Mouse (Mus musculus) embryonic facial prominence, embryonic 10.5 days (tissue): ENCODE measurements around the gene Mrpl17. TPM values are rescaled to one million over a fixed set of nuclear protein-coding genes. Genes with fewer than 3 reads are reported as not detected.

ENCODE experiments used
- DNase-seq: peaks from one replicate; pipeline ENCODE4 v3.0.0-alpha.2; 2017; ENCODE audit warnings: low spot score
- H3K27ac ChIP-seq: fragments of 300-500 bp; sonication (generic); replicated peaks from 2 replicates; pipeline ENCODE4 v1.5.1; 2016; ENCODE audit warnings: mild to moderate bottlenecking
- H3K27me3 ChIP-seq: fragments of 300-500 bp; sonication (generic); replicated peaks from 2 replicates; pipeline ENCODE4 v1.6.1; 2016; ENCODE audit warnings: low read depth, mild to moderate bottlenecking; ENCODE audit not compliant: poor library complexity, severe bottlenecking
- H3K36me3 ChIP-seq: fragments of 300-500 bp; sonication (generic); replicated peaks from 2 replicates; pipeline ENCODE4 v1.6.1; 2016; ENCODE audit warnings: mild to moderate bottlenecking, moderate library complexity
- H3K4me1 ChIP-seq: fragments of 300-500 bp; sonication (generic); 2 replicates; pipeline ENCODE4 v1.6.1; 2016
- H3K4me3 ChIP-seq: fragments of 300-500 bp; sonication (generic); 2 replicates; pipeline ENCODE4 v1.5.1; 2016; ENCODE audit warnings: mild to moderate bottlenecking, moderate library complexity
- H3K9me3 ChIP-seq: fragments of 300-500 bp; sonication (generic); 2 replicates; pipeline ENCODE4 v1.6.1; 2016; ENCODE audit warnings: mild to moderate bottlenecking
- WGBS: fragments of 180-500 bp; shearing (Covaris S2); methylation state at CpG from one replicate; pipeline ENCODE4 v1.1.7; 2016; 5-methylcytosine and 5-hydroxymethylcytosine counted together
- polyA plus RNA-seq: library from polyadenylated mRNA; unstranded; fragments of >200 nt; fragmentation: Nextera tagmentation; extraction: Ambion mirVana; gene quantifications from 2 replicates; pipeline ENCODE4 v1.2.1, GENCODE M21; 2016

Gene Mrpl17
- polyA plus RNA-seq, 1 experiment from 2014 or later = 340 TPM

DNA sequence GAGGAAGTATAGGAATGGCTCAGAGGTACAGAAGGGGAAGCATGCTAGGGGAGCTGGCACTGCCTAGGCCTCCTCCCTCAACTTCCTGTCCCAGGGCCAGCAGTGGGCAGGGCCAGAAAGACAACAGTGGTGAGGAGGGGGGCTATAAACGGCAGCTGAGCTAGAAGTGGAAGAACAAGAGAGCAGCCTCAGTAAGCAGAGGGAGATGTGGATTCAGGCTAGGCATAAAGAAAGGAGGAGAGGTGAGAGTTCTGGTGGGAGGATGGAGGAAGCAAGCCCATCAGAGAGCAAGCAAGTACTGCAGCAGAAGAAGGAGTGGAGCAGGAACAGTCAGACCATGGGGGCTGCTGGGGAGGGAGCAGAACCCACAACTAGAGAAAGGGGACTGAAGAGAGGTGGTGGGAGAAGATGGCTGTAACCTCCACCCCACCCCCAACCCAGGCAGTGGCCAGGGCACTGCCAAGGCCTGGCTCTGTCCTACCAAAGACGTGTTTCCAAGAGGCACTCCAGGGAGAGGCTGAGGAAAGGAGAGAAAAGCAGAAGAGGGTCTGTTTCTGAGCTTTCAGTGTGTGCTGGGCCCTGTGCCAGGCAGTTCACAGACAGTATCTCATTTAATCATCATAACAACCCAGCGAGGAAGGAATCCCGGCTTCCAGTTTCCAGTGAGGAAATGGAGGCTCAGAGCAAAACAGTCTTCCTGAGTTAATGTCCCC is 32.2 kb downstream of the Mrpl17 start:
- Histone ChIP-seq H3K27ac (peak overlapping the region; percentile 91), H3K36me3 (peaks cover 87% of the 10 kb centered on the region), H3K27me3 (no peaks in the 10 kb centered on the region), H3K4me3 (peak overlapping the region; percentile 52), H3K9me3 (no peaks in the 10 kb centered on the region), H3K4me1 (peaks cover 52% of the 10 kb centered on the region)
- peak; percentile 26 for DNase-seq
- WGBS = 32% methylated on average over 4 of the region's 4 CpGs

DNA sequence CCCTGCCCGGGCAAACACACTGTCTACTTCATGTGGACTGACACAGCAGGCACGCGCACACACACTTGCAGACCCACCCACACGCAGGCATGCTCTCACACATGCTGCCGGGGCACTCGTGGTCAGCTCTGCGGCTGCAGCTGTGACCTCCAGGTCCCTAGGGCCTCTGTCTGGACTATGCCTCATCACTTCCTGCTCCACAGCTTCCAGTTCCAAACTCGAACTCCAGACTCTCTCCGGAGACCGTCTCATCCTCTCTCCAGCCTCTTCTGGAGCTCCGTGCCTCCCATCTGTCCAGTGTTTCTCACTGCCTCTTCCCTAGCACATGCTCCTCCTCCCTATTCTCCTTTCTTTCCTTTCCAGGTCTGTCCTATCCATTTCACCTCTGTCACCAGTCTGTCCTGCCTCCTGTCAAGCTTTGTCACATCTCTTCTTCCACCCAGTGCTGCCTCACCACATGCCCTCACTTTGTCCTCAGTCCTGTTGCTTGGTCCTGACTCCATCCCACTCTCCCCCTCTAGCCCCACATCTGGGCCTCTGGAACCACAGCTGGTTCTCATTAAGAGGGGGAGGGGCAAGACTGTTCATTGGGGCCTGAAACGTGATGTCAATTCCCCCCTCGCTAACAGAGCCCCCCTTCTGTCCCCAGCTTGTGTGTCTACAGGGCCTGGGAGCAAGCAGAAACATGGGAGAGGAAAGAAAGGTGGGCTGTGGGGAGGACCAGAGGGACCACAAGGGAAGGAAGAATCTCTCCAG is 32.9 kb downstream of the Mrpl17 start:
- Histone ChIP-seq H3K27ac (peak overlapping the region; percentile 91), H3K4me3 (peak overlapping the region; percentile 52), H3K36me3 (peaks cover 85% of the 10 kb centered on the region), H3K27me3 (no peaks in the 10 kb centered on the region), H3K9me3 (no peaks in the 10 kb centered on the region), H3K4me1 (peaks cover 44% of the 10 kb centered on the region)
- 28% methylated on average over 13 of the region's 13 CpGs for WGBS
- DNase-seq = peak; percentile 91

DNA sequence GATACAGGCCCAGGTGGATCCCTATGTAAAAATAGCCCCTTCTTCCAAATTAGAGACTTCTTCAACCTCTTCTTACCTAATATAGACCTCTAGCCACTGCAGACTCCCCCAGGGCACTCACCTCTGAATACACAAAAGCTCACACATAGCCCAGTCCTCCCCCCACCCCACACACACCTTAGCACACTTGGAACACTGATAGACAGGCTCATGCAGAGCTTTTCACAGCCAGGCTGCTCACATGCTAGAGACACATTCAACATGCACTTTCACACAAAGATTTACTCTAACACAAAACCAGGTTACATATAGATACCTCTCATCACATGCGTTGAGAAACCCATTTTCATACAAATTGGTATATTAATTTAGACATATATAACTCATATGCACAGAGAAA is 33.6 kb downstream of the Mrpl17 start:
- DNase-seq = no peak
- Histone ChIP-seq H3K4me1 (peaks cover 41% of the 10 kb centered on the region), H3K27ac (peak overlapping the region; percentile 91), H3K27me3 (no peaks in the 10 kb centered on the region), H3K9me3 (no peaks in the 10 kb centered on the region), H3K4me3 (peak overlapping the region; percentile 52), H3K36me3 (peaks cover 85% of the 10 kb centered on the region)
- WGBS = 80% methylated on average over 1 of the region's 1 CpGs

DNA sequence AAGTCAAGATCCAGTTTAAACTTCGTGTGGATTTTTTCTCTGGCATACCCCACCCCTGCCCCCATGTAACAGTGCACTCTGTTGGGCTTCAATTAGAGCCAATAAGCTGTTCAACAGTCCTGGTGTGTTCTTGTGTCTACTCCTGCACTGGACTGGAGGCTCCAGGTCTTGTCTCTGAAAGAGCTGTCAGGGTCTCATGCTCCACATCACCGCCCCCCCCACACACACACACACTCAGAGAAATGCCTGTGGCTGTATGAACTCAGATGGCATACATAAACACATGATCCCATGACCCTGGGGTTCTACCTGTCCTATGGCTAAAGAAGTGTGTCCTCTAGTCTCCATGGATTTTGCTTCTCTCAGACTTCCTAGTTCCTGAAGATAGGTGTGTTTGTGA is 34.9 kb downstream of the Mrpl17 start:
- H3K27ac ChIP-seq = no peak overlapping the region
- peaks cover 41% of the 10 kb centered on the region for H3K4me1 ChIP-seq
- WGBS = 89% methylated on average over 2 of the region's 2 CpGs
- no peak overlapping the region for H3K4me3 ChIP-seq
- H3K27me3 ChIP-seq = no peaks in the 10 kb centered on the region
- DNase-seq = no peak
- no peaks in the 10 kb centered on the region for H3K9me3 ChIP-seq
- peaks cover 85% of the 10 kb centered on the region for H3K36me3 ChIP-seq

DNA sequence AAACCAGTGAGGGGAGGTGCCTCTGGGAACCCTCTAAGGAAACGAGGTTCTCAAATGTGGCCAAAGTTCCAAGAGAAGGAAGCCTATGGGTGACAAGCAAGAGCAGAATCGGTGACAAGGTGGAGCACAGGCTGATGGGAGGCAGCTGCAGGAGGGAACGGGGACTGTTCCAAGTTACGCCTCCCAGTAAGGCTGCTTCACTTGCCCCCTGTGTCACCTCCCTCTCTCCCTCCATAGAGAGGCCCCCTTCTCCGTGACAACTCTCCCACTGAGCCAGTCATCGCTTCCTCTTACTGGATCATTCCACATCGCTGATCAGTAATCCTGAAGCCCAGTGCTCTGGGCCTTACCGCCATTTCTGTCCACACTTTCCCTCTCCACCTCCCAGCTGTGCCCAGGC is 36.2 kb downstream of the Mrpl17 start:
- WGBS = 61% methylated on average over 8 of the region's 8 CpGs
- H3K36me3 ChIP-seq = peaks cover 85% of the 10 kb centered on the region
- no peak for DNase-seq
- no peak overlapping the region for H3K4me3 ChIP-seq
- H3K27ac ChIP-seq = no peak overlapping the region
- no peaks in the 10 kb centered on the region for H3K9me3 ChIP-seq
- peaks cover 41% of the 10 kb centered on the region for H3K4me1 ChIP-seq
- no peaks in the 10 kb centered on the region for H3K27me3 ChIP-seq

DNA sequence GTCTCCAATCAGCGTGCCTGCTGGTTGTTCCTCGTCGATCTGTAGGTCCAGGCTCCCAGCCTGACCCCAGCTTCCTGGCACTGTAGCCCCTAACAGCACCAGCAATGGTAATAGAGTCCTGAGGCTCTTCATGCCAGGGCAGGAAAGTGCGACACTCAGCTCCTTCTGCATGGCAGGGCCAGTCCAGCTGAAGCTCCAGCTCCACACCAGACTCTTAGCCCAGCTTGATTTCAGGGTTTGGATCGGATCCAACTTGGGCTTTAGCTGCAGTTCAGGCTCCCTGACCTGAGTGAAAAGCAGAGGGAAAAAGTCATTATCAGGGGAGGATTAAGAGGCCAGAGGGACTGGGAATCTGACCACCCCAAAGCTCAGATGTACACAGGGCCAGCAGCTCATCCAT is 37.9 kb downstream of the Mrpl17 start:
- 88% methylated on average over 5 of the region's 5 CpGs for WGBS
- no peaks in the 10 kb centered on the region for H3K9me3 ChIP-seq
- peaks cover 90% of the 10 kb centered on the region for H3K36me3 ChIP-seq
- no peak overlapping the region for H3K4me3 ChIP-seq
- DNase-seq = no peak
- H3K4me1 ChIP-seq = peaks cover 36% of the 10 kb centered on the region
- H3K27ac ChIP-seq = no peak overlapping the region
- no peaks in the 10 kb centered on the region for H3K27me3 ChIP-seq

DNA sequence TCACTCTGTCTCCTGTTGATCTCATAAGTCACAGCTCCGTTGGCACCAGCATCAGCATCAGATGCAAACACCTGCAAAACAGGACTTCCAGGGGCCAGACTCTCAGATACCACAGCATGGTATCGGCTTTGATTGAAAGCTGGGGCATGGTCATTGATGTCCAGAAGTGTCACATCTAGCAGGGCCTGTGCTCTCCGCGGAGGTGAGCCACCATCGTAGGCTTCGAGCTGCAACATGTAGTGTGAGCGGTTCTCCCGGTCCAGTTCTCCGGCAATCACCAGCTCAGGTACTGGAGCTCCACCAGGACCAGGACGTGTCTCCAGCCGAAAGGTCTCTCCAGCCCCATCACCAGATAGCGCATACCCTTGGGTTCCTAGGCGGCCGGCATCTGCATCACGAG is 38.6 kb downstream of the Mrpl17 start:
- H3K9me3 ChIP-seq = no peaks in the 10 kb centered on the region
- H3K27me3 ChIP-seq = no peaks in the 10 kb centered on the region
- H3K4me1 ChIP-seq = peaks cover 36% of the 10 kb centered on the region
- DNase-seq = no peak
- H3K36me3 ChIP-seq = peaks cover 93% of the 10 kb centered on the region
- H3K4me3 ChIP-seq = no peak overlapping the region
- H3K27ac ChIP-seq = no peak overlapping the region
- WGBS = 94% methylated on average over 15 of the region's 15 CpGs

DNA sequence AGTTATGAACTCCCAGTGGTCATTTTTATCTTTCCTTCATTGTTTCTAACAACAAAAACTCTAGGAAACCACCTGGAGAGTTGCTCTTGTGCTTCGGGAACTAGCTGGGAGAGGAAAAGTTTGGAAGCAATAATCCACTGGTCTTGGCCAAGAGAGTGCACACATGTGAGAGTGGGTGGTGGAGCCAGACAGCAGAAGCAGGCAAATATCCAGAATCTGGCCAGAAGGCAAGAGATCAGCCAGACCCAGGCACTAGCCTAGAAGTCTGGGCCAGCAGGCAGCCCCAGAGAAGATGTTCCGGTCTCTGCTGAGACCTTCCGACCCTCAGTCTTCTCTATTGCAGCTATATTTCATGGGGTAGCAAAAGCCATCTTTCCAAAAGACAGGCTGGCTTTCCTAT is 40.9 kb downstream of the Mrpl17 start:
- no peaks in the 10 kb centered on the region for H3K9me3 ChIP-seq
- H3K27me3 ChIP-seq = peaks cover 9% of the 10 kb centered on the region
- no peak for DNase-seq
- no peak overlapping the region for H3K27ac ChIP-seq
- peaks cover 94% of the 10 kb centered on the region for H3K36me3 ChIP-seq
- H3K4me1 ChIP-seq = peaks cover 27% of the 10 kb centered on the region
- H3K4me3 ChIP-seq = no peak overlapping the region
- 93% methylated on average over 3 of the region's 3 CpGs for WGBS

DNA sequence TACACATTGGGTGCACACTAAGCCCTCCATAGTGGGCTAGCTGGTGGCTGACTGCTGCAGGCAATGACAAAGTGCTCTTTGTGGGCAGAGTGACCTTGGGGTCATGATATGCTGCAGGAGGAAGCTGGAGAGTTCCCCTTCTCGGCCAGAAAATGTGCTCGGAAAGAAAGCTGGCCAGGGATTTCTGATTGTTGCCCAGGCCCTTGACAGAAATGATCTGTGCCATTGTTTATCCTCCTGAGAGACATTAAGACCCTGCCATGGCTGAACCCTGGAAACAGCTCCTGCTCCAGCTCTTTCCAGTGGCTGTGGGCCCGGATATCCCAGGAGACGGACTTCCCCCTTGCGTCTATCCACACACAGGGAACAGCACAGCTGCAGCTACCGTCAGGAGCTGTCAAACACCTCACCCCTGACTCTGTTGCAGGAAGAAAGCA is 43.2 kb downstream of the Mrpl17 start:
- Histone ChIP-seq H3K4me1 (peaks cover 25% of the 10 kb centered on the region), H3K27ac (peak overlapping the region; percentile 36; the same call in 1 of the 2 replicates), H3K4me3 (peak overlapping the region; percentile 25), H3K9me3 (no peaks in the 10 kb centered on the region), H3K36me3 (peaks cover 98% of the 10 kb centered on the region), H3K27me3 (peaks cover 31% of the 10 kb centered on the region)
- WGBS = 15% methylated on average over 6 of the region's 6 CpGs
- DNase-seq = peak; percentile 57

DNA sequence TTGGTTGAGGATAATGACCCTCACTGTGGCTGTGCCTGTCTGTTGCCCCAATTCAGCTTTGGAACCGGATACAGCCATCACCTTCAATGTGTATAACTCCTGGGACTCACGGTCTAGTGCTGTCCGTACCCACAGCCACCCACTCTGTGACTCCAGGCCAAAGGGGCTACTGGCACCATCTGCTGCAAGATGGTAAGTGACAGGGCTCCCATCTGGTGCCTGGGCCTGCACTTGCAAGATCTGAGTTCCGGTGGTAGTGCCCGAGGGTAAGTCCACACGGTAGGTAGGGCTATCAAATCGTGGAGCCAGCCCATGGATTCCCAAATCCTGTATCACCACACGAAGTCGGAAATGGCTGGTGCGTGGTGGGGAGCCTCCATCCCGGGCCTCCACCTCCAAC is 46.6 kb downstream of the Mrpl17 start:
- no peaks in the 10 kb centered on the region for H3K9me3 ChIP-seq
- H3K4me1 ChIP-seq = peaks cover 34% of the 10 kb centered on the region
- peaks cover 53% of the 10 kb centered on the region for H3K27me3 ChIP-seq
- H3K27ac ChIP-seq = no peak overlapping the region
- H3K36me3 ChIP-seq = peaks cover 93% of the 10 kb centered on the region
- H3K4me3 ChIP-seq = no peak overlapping the region
- 93% methylated on average over 11 of the region's 11 CpGs for WGBS
- DNase-seq = no peak

DNA sequence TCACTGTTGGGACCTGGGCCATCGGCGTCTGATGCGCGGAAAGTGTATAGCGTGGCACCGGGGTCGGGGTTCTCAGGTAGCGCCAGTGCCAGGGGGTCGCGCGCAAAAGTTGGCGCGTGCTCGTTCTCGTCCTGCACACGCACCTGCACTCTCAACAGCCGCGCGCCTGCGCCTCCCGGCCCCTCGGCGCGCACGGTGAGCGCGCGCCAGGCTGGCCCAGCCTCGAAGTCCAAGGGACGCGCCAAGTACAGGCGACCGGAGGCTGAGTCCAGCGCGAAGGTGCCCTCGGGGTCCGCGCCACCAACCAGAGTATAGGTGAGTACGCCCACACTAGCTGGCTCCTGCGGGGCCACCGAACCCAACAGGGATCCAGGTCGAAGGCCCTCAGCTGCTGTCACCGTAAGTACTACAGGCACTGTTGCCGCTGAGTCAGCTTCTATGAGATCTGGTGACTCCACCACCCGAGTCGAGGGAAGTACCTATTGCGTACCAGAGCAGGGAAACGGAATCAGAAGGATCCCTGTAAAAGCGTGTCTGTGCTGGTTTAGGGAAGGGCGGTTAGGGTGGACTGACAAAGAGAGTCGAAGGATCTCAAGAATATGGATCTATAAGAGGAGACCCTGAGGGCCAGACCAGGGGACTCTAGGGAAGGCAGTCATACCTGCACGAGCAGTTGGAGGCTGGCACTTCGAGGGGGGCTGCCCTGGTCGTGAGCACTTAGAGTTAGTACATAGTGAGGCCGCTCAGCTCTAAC is 48.2 kb downstream of the Mrpl17 start:
- H3K36me3 ChIP-seq = peaks cover 94% of the 10 kb centered on the region
- no peak for DNase-seq
- no peak overlapping the region for H3K27ac ChIP-seq
- peaks cover 53% of the 10 kb centered on the region for H3K27me3 ChIP-seq
- H3K4me1 ChIP-seq = peaks cover 19% of the 10 kb centered on the region
- 16% methylated on average over 55 of the region's 55 CpGs for WGBS
- peak overlapping the region; percentile 45 for H3K4me3 ChIP-seq
- H3K9me3 ChIP-seq = no peaks in the 10 kb centered on the region

DNA sequence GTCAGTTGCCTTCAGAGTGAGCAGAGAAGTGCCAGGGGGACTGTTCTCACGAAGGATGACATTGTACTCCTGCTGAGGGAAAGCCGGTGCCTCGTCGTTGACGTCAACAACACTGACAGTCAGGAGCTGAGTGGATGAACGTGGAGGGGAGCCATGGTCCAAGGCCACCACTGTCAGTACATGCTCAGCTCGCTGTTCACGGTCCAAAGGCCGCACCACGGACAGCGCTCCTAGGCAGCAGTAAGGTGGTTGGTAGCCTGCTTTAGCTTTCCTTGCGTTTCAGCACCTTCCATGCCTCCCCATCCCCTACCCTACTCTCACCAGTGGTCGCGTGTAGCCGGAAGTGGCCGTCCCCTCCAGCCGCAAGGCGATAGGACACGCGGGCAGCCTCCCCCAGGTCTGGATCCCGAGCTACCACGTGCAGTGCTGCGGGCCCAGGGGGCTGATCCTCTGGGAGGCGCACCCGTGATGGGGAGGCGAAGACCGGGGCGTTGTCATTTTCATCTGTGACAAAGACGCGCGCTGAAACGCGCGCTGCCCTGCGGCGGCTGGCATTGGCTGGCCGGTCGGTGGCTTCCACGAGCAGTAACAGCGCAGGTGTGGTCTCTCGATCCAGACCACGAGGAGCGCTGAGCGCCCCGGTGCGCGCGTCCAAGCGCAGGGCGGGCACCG is 49.0 kb downstream of the Mrpl17 start:
- Histone ChIP-seq H3K4me1 (peaks cover 12% of the 10 kb centered on the region), H3K36me3 (peaks cover 95% of the 10 kb centered on the region), H3K9me3 (no peaks in the 10 kb centered on the region), H3K27me3 (peaks cover 53% of the 10 kb centered on the region), H3K4me3 (peak overlapping the region; percentile 45), H3K27ac (no peak overlapping the region)
- WGBS = 18% methylated on average over 51 of the region's 51 CpGs
- DNase-seq = peak; percentile 39
